Mouse (Mus musculus) hindbrain, embryonic 12.5 days (tissue): ENCODE measurements at regions not wholly inside any gene's neighbourhood (a gene's known extent, or its start where the extent isn't known, plus 50 kb on each side); places are given as distances from the start of the nearest gene placed in this dataset.

Experiments
- ATAC-seq: fragments of 200-750 bp; cut with Nextera tagmentation; 2 replicates; pipeline ENCODE4 v1.8.0; 2017; ENCODE audit warnings: moderate TSS enrichment; ENCODE audit not compliant: low FRiP score
- H3K27ac ChIP-seq: fragments of 300-500 bp; sonication (generic); 2 replicates; pipeline ENCODE4 v1.5.1; 2016; ENCODE audit warnings: mild to moderate bottlenecking
- H3K27me3 ChIP-seq: fragments of 300-500 bp; sonication (generic); 2 replicates; pipeline ENCODE4 v1.6.1; 2016; ENCODE audit warnings: mild to moderate bottlenecking
- H3K36me3 ChIP-seq: fragments of 300-500 bp; sonication (generic); 2 replicates; pipeline ENCODE4 v1.6.1; 2016; ENCODE audit warnings: mild to moderate bottlenecking
- H3K4me1 ChIP-seq: fragments of 300-500 bp; sonication (generic); 2 replicates; pipeline ENCODE4 v1.6.1; 2016
- H3K4me2 ChIP-seq: fragments of 300-500 bp; sonication (generic); replicated peaks from 2 replicates; pipeline ENCODE4 v1.6.1; 2016; ENCODE audit warnings: mild to moderate bottlenecking
- H3K4me3 ChIP-seq: fragments of 300-500 bp; sonication (generic); 2 replicates; pipeline ENCODE4 v1.5.1; 2016; ENCODE audit warnings: mild to moderate bottlenecking
- H3K9ac ChIP-seq: fragments of 300-500 bp; sonication (generic); 2 replicates; pipeline ENCODE4 v1.6.1; 2016; ENCODE audit warnings: mild to moderate bottlenecking, moderate library complexity
- H3K9me3 ChIP-seq: fragments of 300-500 bp; sonication (generic); replicated peaks from 2 replicates; pipeline ENCODE4 v1.6.1; 2016; ENCODE audit warnings: mild to moderate bottlenecking
- WGBS: fragments of 180-500 bp; shearing (Covaris S2); methylation state at CpG from one replicate; pipeline ENCODE4 v1.1.7; 2016; 5-methylcytosine and 5-hydroxymethylcytosine counted together

- WGBS = 53% methylated on average over 3 of the region's 3 CpGs
- no peaks in the 10 kb centered on the region for H3K9me3 ChIP-seq
- no peak for ATAC-seq
- H3K27me3 ChIP-seq = no peaks in the 10 kb centered on the region
- H3K4me2 ChIP-seq = no peak overlapping the region
- peaks cover 4% of the 10 kb centered on the region for H3K4me1 ChIP-seq
- H3K9ac ChIP-seq = no peak overlapping the region
- no peak overlapping the region for H3K27ac ChIP-seq
- H3K4me3 ChIP-seq = no peak overlapping the region
- H3K36me3 ChIP-seq = no peaks in the 10 kb centered on the region
Observed at GRCm38 (mm10) chr8:86318531-86318930, 262.0 kb downstream of the Abcc12 start.

- Histone ChIP-seq H3K27me3 (no peaks in the 10 kb centered on the region), H3K4me3 (no peak overlapping the region), H3K9ac (no peak overlapping the region), H3K27ac (no peak overlapping the region), H3K9me3 (no peaks in the 10 kb centered on the region), H3K36me3 (no peaks in the 10 kb centered on the region), H3K4me2 (no peak overlapping the region), H3K4me1 (no peaks in the 10 kb centered on the region)
- ATAC-seq = no peak
- WGBS = 86% methylated on average over 7 of the region's 7 CpGs
Observed at GRCm38 (mm10) chr8:86316236-86316635, 264.2 kb downstream of the Abcc12 start.

- no peaks in the 10 kb centered on the region for H3K27me3 ChIP-seq
- H3K4me1 ChIP-seq = no peaks in the 10 kb centered on the region
- H3K36me3 ChIP-seq = no peaks in the 10 kb centered on the region
- 82% methylated on average over 2 of the region's 2 CpGs for WGBS
- no peak for ATAC-seq
- no peak overlapping the region for H3K27ac ChIP-seq
- no peak overlapping the region for H3K4me2 ChIP-seq
- H3K9ac ChIP-seq = no peak overlapping the region
- no peak overlapping the region for H3K4me3 ChIP-seq
- H3K9me3 ChIP-seq = no peaks in the 10 kb centered on the region
Observed at GRCm38 (mm10) chr8:86309460-86309859, 271.0 kb downstream of the Abcc12 start.

- Histone ChIP-seq H3K36me3 (no peaks in the 10 kb centered on the region), H3K9me3 (no peaks in the 10 kb centered on the region), H3K27me3 (no peaks in the 10 kb centered on the region), H3K4me1 (no peaks in the 10 kb centered on the region), H3K4me3 (no peak overlapping the region), H3K27ac (no peak overlapping the region), H3K9ac (no peak overlapping the region), H3K4me2 (no peak overlapping the region)
- no peak for ATAC-seq
- WGBS = 93% methylated on average over 3 of the region's 3 CpGs
Observed at GRCm38 (mm10) chr8:86307339-86307738, 273.1 kb downstream of the Abcc12 start.

- H3K4me2 ChIP-seq = no peak overlapping the region
- WGBS = 53% methylated on average over 4 of the region's 4 CpGs
- H3K4me3 ChIP-seq = no peak overlapping the region
- no peak overlapping the region for H3K27ac ChIP-seq
- no peaks in the 10 kb centered on the region for H3K36me3 ChIP-seq
- H3K4me1 ChIP-seq = no peaks in the 10 kb centered on the region
- H3K27me3 ChIP-seq = no peaks in the 10 kb centered on the region
- H3K9me3 ChIP-seq = no peaks in the 10 kb centered on the region
- no peak overlapping the region for H3K9ac ChIP-seq
- no peak for ATAC-seq
Observed at GRCm38 (mm10) chr8:86301885-86302509, 278.5 kb downstream of the Abcc12 start.

- Histone ChIP-seq H3K4me1 (no peaks in the 10 kb centered on the region), H3K27me3 (no peaks in the 10 kb centered on the region), H3K36me3 (no peaks in the 10 kb centered on the region), H3K9ac (no peak overlapping the region), H3K4me2 (no peak overlapping the region), H3K4me3 (no peak overlapping the region), H3K27ac (no peak overlapping the region), H3K9me3 (no peaks in the 10 kb centered on the region; the same call in 1 of the 2 replicates)
- WGBS = 95% methylated on average over 3 of the region's 3 CpGs
- ATAC-seq = no peak
Observed at GRCm38 (mm10) chr8:86288713-86289384, 291.6 kb downstream of the Abcc12 start.

- Histone ChIP-seq H3K9ac (no peak overlapping the region), H3K9me3 (no peaks in the 10 kb centered on the region; the same call in 1 of the 2 replicates), H3K4me3 (no peak overlapping the region), H3K36me3 (no peaks in the 10 kb centered on the region), H3K27ac (no peak overlapping the region), H3K27me3 (no peaks in the 10 kb centered on the region), H3K4me1 (peaks cover 7% of the 10 kb centered on the region; the same call in 1 of the 2 replicates), H3K4me2 (no peak overlapping the region)
- no peak for ATAC-seq
- WGBS = 54% methylated on average over 7 of the region's 7 CpGs
Observed at GRCm38 (mm10) chr8:86282922-86283321, 297.6 kb downstream of the Abcc12 start.

GRCm38 (mm10) chr8:86280093-86280721 is 300.3 kb downstream of the Abcc12 start:
- no peak for ATAC-seq
- H3K9ac ChIP-seq = no peak overlapping the region
- 91% methylated on average over 18 of the region's 18 CpGs for WGBS

GRCm38 (mm10) chr8:86275699-86276098 is 304.8 kb downstream of the Abcc12 start:
- H3K4me2 ChIP-seq = no peak overlapping the region
- no peaks in the 10 kb centered on the region for H3K9me3 ChIP-seq
- peaks cover 6% of the 10 kb centered on the region for H3K4me1 ChIP-seq
- no peak overlapping the region for H3K9ac ChIP-seq
- 80% methylated on average over 4 of the region's 4 CpGs for WGBS
- no peak for ATAC-seq
- H3K4me3 ChIP-seq = no peak overlapping the region
- no peaks in the 10 kb centered on the region for H3K36me3 ChIP-seq
- H3K27me3 ChIP-seq = no peaks in the 10 kb centered on the region
- no peak overlapping the region for H3K27ac ChIP-seq

More at GRCm38 (mm10) chr8:86280093-86280721, 300.3 kb downstream of the Abcc12 start:
- Histone ChIP-seq H3K4me3 (no peak overlapping the region), H3K9me3 (no peaks in the 10 kb centered on the region; the same call in 1 of the 2 replicates), H3K36me3 (no peaks in the 10 kb centered on the region), H3K27ac (no peak overlapping the region), H3K4me2 (no peak overlapping the region), H3K4me1 (peaks cover 7% of the 10 kb centered on the region; the same call in 1 of the 2 replicates), H3K27me3 (no peaks in the 10 kb centered on the region)

- H3K4me2 ChIP-seq = no peak overlapping the region
- peaks cover 6% of the 10 kb centered on the region for H3K4me1 ChIP-seq
- H3K36me3 ChIP-seq = no peaks in the 10 kb centered on the region
- no peak overlapping the region for H3K9ac ChIP-seq
- no peaks in the 10 kb centered on the region for H3K9me3 ChIP-seq
- no peaks in the 10 kb centered on the region for H3K27me3 ChIP-seq
- H3K4me3 ChIP-seq = no peak overlapping the region
- ATAC-seq = no peak
- no peak overlapping the region for H3K27ac ChIP-seq
- WGBS = 47% methylated on average over 3 of the region's 3 CpGs
Observed at GRCm38 (mm10) chr8:86273811-86274210, 306.7 kb downstream of the Abcc12 start.

GRCm38 (mm10) chr8:86272626-86273025 is 307.9 kb downstream of the Abcc12 start:
- WGBS = 31% methylated on average over 1 of the region's 1 CpGs
- Histone ChIP-seq H3K4me3 (no peak overlapping the region), H3K4me1 (peaks cover 6% of the 10 kb centered on the region), H3K36me3 (no peaks in the 10 kb centered on the region), H3K4me2 (no peak overlapping the region), H3K27ac (no peak overlapping the region), H3K9me3 (no peaks in the 10 kb centered on the region), H3K27me3 (no peaks in the 10 kb centered on the region), H3K9ac (no peak overlapping the region)
- no peak for ATAC-seq

- Histone ChIP-seq H3K9me3 (no peaks in the 10 kb centered on the region), H3K27me3 (no peaks in the 10 kb centered on the region), H3K4me2 (no peak overlapping the region), H3K36me3 (no peaks in the 10 kb centered on the region), H3K4me3 (no peak overlapping the region), H3K9ac (no peak overlapping the region), H3K27ac (no peak overlapping the region), H3K4me1 (peaks cover 6% of the 10 kb centered on the region)
- no peak for ATAC-seq
- 88% methylated on average over 6 of the region's 6 CpGs for WGBS
Observed at GRCm38 (mm10) chr8:86271477-86271876, 309.0 kb downstream of the Abcc12 start.
